Mouse (Mus musculus): ENCODE data around the gene Hadhb.

GRCm38 (mm10) chr5:30111771-30112170, 43.3 kb upstream of the Hadhb start:
- no peak for TF ChIP-seq CTCF (IDR thresholded peaks at IDR 0.05; ENCODE audit: low read depth)
- no peak for TF ChIP-seq EP300 (IDR thresholded peaks at IDR 0.05; ENCODE audit: low read depth)

All from heart, postnatal 0 days (tissue).